Mouse (Mus musculus): ENCODE measurements around the gene Ptprf. TPM values are rescaled to one million over a fixed set of nuclear protein-coding genes. Genes with fewer than 3 reads are reported as not detected.

The Ptprf gene
- polyA plus RNA-seq, 1 experiment from 2014 or later, result 52.4 TPM

DNA sequence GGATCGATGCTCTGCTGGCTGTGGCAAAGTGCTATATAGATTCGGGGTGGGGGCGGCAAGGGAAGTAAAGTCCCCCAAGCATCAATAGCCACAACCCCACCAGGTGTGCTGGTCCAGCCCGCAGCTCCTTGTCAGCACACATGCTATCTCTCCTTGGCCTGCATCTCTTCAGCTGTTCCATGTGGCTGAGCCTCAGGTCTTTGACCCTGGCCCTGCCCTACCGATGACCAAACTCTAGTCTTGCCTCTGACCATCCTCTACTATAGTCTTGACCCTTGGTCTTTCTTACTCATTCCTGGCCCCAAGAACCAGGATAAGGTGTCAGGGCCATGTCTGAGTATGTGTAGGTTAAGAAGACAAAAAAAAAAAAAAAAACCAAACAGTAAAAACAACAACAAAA is 33.2 kb downstream of the Ptprf start:
- no peaks in the 10 kb centered on the region for H3K27me3 ChIP-seq (ENCODE audit: control insufficient read depth, insufficient read depth, low read length)
- H3K36me3 ChIP-seq (ENCODE audit: control insufficient read depth, insufficient read depth, low read length), result peaks cover 21% of the 10 kb centered on the region
- H3K4me2 ChIP-seq (ENCODE audit: low read depth, low read length), result no peak overlapping the region
- no peaks in the 10 kb centered on the region for H3K9me3 ChIP-seq (ENCODE audit: control insufficient read depth, low read length)
- H3K27ac ChIP-seq (ENCODE audit: low read depth, low read length), result no peak overlapping the region
- no peak overlapping the region for H3K9ac ChIP-seq (replicated peaks; ENCODE audit: low read depth, low read length)
- WGBS, result 86% methylated on average over 5 of the region's 5 CpGs
- ATAC-seq (ENCODE audit: low read depth), result no peak
- peaks cover 43% of the 10 kb centered on the region for H3K4me1 ChIP-seq (ENCODE audit: control insufficient read depth, insufficient read depth, low read length)
- no peak overlapping the region for H3K4me3 ChIP-seq (ENCODE audit: low read depth, low read length)

DNA sequence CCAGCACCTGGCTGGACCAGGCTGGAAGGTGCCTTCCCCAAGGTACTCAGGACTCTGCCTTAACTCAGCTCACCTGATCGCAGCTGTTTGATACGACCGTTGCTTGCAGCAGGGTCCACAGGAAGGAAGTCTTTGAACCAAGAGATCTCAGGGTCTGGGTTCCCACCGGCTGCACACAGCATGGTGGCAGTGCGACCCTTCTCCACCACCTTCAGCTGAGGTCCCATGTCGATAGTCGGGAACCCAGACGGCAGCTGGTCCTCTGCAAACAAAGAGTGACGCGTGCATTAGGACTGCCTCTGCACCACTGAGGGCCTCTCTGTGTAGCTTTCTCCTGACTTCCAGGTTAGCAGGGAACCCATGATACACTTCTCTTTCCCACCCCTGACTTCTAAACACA is 33.8 kb downstream of the Ptprf start:
- H3K4me2 ChIP-seq (ENCODE audit: low read depth, low read length), result no peak overlapping the region
- no peaks in the 10 kb centered on the region for H3K27me3 ChIP-seq (ENCODE audit: control insufficient read depth, insufficient read depth, low read length)
- WGBS, result 76% methylated on average over 10 of the region's 10 CpGs
- ATAC-seq (ENCODE audit: low read depth), result no peak
- H3K9ac ChIP-seq (replicated peaks; ENCODE audit: low read depth, low read length), result no peak overlapping the region
- peaks cover 42% of the 10 kb centered on the region for H3K4me1 ChIP-seq (ENCODE audit: control insufficient read depth, insufficient read depth, low read length)
- H3K36me3 ChIP-seq (ENCODE audit: control insufficient read depth, insufficient read depth, low read length), result peaks cover 21% of the 10 kb centered on the region
- no peaks in the 10 kb centered on the region for H3K9me3 ChIP-seq (ENCODE audit: control insufficient read depth, low read length)
- H3K4me3 ChIP-seq (ENCODE audit: low read depth, low read length), result no peak overlapping the region
- H3K27ac ChIP-seq (ENCODE audit: low read depth, low read length), result no peak overlapping the region

- 32% methylated on average over 12 of the region's 12 CpGs for WGBS
- H3K4me3 ChIP-seq (ENCODE audit: low read depth, low read length), result no peak overlapping the region
- H3K9ac ChIP-seq (replicated peaks; ENCODE audit: low read depth, low read length), result peak overlapping the region; percentile 28; the same call in 1 of the 2 replicates
- H3K4me1 ChIP-seq (ENCODE audit: control insufficient read depth, insufficient read depth, low read length), result peaks cover 30% of the 10 kb centered on the region
- H3K27me3 ChIP-seq (ENCODE audit: control insufficient read depth, insufficient read depth, low read length), result no peaks in the 10 kb centered on the region
- H3K27ac ChIP-seq (ENCODE audit: low read depth, low read length), result peak overlapping the region; percentile 48; the same call in 1 of the 2 replicates
- H3K4me2 ChIP-seq (ENCODE audit: low read depth, low read length), result no peak overlapping the region
- H3K36me3 ChIP-seq (ENCODE audit: control insufficient read depth, insufficient read depth, low read length), result peaks cover 30% of the 10 kb centered on the region
- no peaks in the 10 kb centered on the region for H3K9me3 ChIP-seq (ENCODE audit: control insufficient read depth, low read length)
- ATAC-seq (ENCODE audit: low read depth), result peak; percentile 52; the same call in 1 of the 2 replicates
Observed at GRCm38 (mm10) chr4:118256217-118256616, 35.0 kb downstream of the Ptprf start.

DNA sequence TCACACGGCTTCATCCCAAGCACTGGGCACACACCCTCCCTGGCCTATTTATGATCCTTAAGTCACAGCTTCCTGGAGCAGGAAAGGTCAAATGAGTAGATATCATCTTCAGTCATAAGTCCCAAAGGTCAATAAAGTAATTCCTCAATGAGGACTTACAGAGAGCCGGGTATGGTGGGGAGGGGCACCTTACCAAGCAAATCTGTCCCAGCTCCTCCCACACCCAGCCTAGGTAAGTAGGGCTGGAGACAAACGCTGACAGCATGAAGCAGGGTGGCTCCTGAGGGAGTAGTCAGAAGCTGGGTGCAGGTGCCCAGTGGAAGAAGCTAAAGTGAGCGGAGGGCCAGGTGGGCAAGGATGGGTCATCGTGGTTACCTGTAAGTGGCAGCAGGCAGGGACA is 36.3 kb downstream of the Ptprf start:
- WGBS, result 89% methylated on average over 5 of the region's 5 CpGs

DNA sequence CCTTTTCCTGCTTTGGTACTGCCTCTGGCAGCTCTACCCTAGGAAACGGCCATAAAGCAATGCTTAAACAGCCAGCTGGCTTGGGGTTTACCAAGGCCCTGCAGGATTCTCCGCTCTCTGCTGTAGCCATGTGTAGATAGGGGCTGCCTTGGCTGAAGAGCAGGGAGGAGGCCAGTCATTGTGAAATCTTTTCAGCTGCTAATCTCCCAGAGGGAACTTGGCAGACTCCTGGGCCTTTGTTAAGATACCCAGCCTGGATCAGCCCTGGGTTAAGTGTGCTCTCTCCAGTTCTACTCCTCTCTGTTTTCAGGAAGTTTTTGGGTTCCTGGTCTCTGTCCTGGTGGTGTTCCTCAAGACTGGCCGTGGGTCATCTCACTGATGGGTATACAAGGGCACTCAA is 43.9 kb downstream of the Ptprf start:
- 71% methylated on average over 3 of the region's 3 CpGs for WGBS
- no peak for ATAC-seq (ENCODE audit: low read depth)
- Histone ChIP-seq H3K4me3 (ENCODE audit: low read depth, low read length) (no peak overlapping the region), H3K9me3 (ENCODE audit: control insufficient read depth, low read length) (no peaks in the 10 kb centered on the region), H3K9ac (replicated peaks; ENCODE audit: low read depth, low read length) (no peak overlapping the region), H3K27me3 (ENCODE audit: control insufficient read depth, insufficient read depth, low read length) (no peaks in the 10 kb centered on the region), H3K27ac (ENCODE audit: low read depth, low read length) (no peak overlapping the region), H3K4me2 (ENCODE audit: low read depth, low read length) (no peak overlapping the region), H3K4me1 (ENCODE audit: control insufficient read depth, insufficient read depth, low read length) (0 out of 2 replicates have a peak, but pooled peaks cover 4% of the 10 kb centered on the region), H3K36me3 (ENCODE audit: control insufficient read depth, insufficient read depth, low read length) (peaks cover 38% of the 10 kb centered on the region)

More for the DNA sequence above, 36.3 kb downstream of the Ptprf start:
- no peak overlapping the region for H3K27ac ChIP-seq (ENCODE audit: low read depth, low read length)
- ATAC-seq (ENCODE audit: low read depth), result no peak
- H3K36me3 ChIP-seq (ENCODE audit: control insufficient read depth, insufficient read depth, low read length), result peaks cover 33% of the 10 kb centered on the region
- H3K9ac ChIP-seq (replicated peaks; ENCODE audit: low read depth, low read length), result no peak overlapping the region
- no peak overlapping the region for H3K4me2 ChIP-seq (ENCODE audit: low read depth, low read length)
- H3K27me3 ChIP-seq (ENCODE audit: control insufficient read depth, insufficient read depth, low read length), result no peaks in the 10 kb centered on the region
- H3K4me3 ChIP-seq (ENCODE audit: low read depth, low read length), result no peak overlapping the region
- H3K4me1 ChIP-seq (ENCODE audit: control insufficient read depth, insufficient read depth, low read length), result peaks cover 18% of the 10 kb centered on the region
- no peaks in the 10 kb centered on the region for H3K9me3 ChIP-seq (ENCODE audit: control insufficient read depth, low read length)

DNA sequence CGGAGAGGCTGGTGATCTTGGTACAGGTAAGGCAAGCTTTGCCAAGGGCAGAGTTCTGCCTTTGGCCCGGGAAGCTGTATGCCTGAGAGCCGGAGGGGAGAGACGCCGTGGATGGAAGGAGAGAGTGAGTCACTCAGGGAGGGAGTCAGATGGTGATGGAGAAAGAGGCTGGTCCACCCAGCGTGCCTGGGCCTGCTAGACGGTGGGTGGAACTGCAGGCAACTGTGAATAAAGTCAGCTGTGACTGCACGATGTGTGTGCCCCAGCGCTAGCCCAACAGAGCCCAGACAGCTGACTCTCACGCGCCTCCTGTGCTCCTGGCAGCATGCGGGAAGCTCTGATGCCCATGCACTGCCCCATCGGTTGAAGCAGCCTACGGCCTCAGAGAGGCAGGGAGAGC is 45.4 kb downstream of the Ptprf start:
- ATAC-seq (ENCODE audit: low read depth), result no peak
- Histone ChIP-seq H3K27me3 (ENCODE audit: control insufficient read depth, insufficient read depth, low read length) (no peaks in the 10 kb centered on the region), H3K27ac (ENCODE audit: low read depth, low read length) (no peak overlapping the region), H3K4me1 (ENCODE audit: control insufficient read depth, insufficient read depth, low read length) (0 out of 2 replicates have a peak, but pooled peaks cover 4% of the 10 kb centered on the region), H3K9ac (replicated peaks; ENCODE audit: low read depth, low read length) (no peak overlapping the region), H3K4me3 (ENCODE audit: low read depth, low read length) (no peak overlapping the region), H3K4me2 (ENCODE audit: low read depth, low read length) (no peak overlapping the region), H3K36me3 (ENCODE audit: control insufficient read depth, insufficient read depth, low read length) (peaks cover 32% of the 10 kb centered on the region), H3K9me3 (ENCODE audit: control insufficient read depth, low read length) (no peaks in the 10 kb centered on the region)
- 91% methylated on average over 14 of the region's 14 CpGs for WGBS

GRCm38 (mm10) chr4:118243791-118244190 is 47.4 kb downstream of the Ptprf start:
- H3K27ac ChIP-seq (ENCODE audit: low read depth, low read length), result peak overlapping the region; percentile 44; the same call in 1 of the 2 replicates
- 58% methylated on average over 7 of the region's 7 CpGs for WGBS
- H3K9ac ChIP-seq (replicated peaks; ENCODE audit: low read depth, low read length), result no peak overlapping the region
- H3K36me3 ChIP-seq (ENCODE audit: control insufficient read depth, insufficient read depth, low read length), result peaks cover 27% of the 10 kb centered on the region
- H3K4me2 ChIP-seq (ENCODE audit: low read depth, low read length), result no peak overlapping the region
- no peak; the same call in 1 of the 2 replicates for ATAC-seq (ENCODE audit: low read depth)
- H3K4me3 ChIP-seq (ENCODE audit: low read depth, low read length), result no peak overlapping the region
- 0 out of 2 replicates have a peak, but pooled peaks cover 4% of the 10 kb centered on the region for H3K4me1 ChIP-seq (ENCODE audit: control insufficient read depth, insufficient read depth, low read length)
- H3K27me3 ChIP-seq (ENCODE audit: control insufficient read depth, insufficient read depth, low read length), result no peaks in the 10 kb centered on the region
- no peaks in the 10 kb centered on the region for H3K9me3 ChIP-seq (ENCODE audit: control insufficient read depth, low read length)

GRCm38 (mm10) chr4:118243298-118243697 is 47.9 kb downstream of the Ptprf start:
- no peak overlapping the region for H3K9ac ChIP-seq (replicated peaks; ENCODE audit: low read depth, low read length)
- 70% methylated on average over 11 of the region's 11 CpGs for WGBS
- no peak overlapping the region for H3K4me3 ChIP-seq (ENCODE audit: low read depth, low read length)
- H3K36me3 ChIP-seq (ENCODE audit: control insufficient read depth, insufficient read depth, low read length), result peaks cover 24% of the 10 kb centered on the region
- no peak overlapping the region for H3K4me2 ChIP-seq (ENCODE audit: low read depth, low read length)
- H3K27me3 ChIP-seq (ENCODE audit: control insufficient read depth, insufficient read depth, low read length), result no peaks in the 10 kb centered on the region
- no peak for ATAC-seq (ENCODE audit: low read depth)
- no peaks in the 10 kb centered on the region for H3K9me3 ChIP-seq (ENCODE audit: control insufficient read depth, low read length)
- H3K27ac ChIP-seq (ENCODE audit: low read depth, low read length), result peak overlapping the region; percentile 7; the same call in 1 of the 2 replicates
- 0 out of 2 replicates have a peak, but pooled peaks cover 4% of the 10 kb centered on the region for H3K4me1 ChIP-seq (ENCODE audit: control insufficient read depth, insufficient read depth, low read length)

GRCm38 (mm10) chr4:118239960-118240689 is 51.1 kb downstream of the Ptprf start:
- Histone ChIP-seq H3K27me3 (ENCODE audit: control insufficient read depth, insufficient read depth, low read length) (no peaks in the 10 kb centered on the region), H3K36me3 (ENCODE audit: control insufficient read depth, insufficient read depth, low read length) (peaks cover 27% of the 10 kb centered on the region)
- WGBS, result 84% methylated on average over 16 of the region's 16 CpGs

More at GRCm38 (mm10) chr4:118239960-118240689, 51.1 kb downstream of the Ptprf start:
- 0 out of 2 replicates have a peak, but pooled peaks cover 4% of the 10 kb centered on the region for H3K4me1 ChIP-seq (ENCODE audit: control insufficient read depth, insufficient read depth, low read length)
- no peaks in the 10 kb centered on the region for H3K9me3 ChIP-seq (ENCODE audit: control insufficient read depth, low read length)
- no peak for ATAC-seq (ENCODE audit: low read depth)
- H3K4me3 ChIP-seq (ENCODE audit: low read depth, low read length), result no peak overlapping the region
- H3K27ac ChIP-seq (ENCODE audit: low read depth, low read length), result no peak overlapping the region
- no peak overlapping the region for H3K9ac ChIP-seq (replicated peaks; ENCODE audit: low read depth, low read length)
- H3K4me2 ChIP-seq (ENCODE audit: low read depth, low read length), result no peak overlapping the region
